ENCODE assay signal across 12 mouse cellular contexts in the genomic region with DNA sequence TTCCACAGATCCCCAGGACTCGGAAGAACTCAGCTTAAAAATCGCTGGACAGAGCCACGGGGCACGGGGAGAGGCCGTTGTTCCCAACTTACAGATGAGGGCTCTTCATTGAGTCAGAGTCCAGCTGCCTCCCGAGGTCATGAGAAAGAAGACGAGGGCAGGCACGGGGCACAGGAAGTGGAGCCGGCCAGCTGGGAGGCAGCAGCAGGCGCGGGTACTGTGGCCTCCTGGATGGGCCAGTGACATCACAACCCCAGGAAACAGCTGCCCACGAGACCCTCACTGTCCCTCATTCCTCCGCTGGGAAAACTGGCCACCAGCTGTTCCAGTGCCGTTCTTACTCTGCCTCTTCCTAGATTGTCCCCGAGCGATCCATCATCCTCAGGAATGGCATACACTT. TPM values are rescaled to one million over a fixed set of nuclear protein-coding genes. Genes with fewer than 3 reads are reported as not detected.
DNase-seq lines count a peak whose midpoint lies in the region; TF ChIP-seq lines count a peak whose summit lies in the region.
"Had no signal": no experiment of that assay in that cellular context is flagged by ENCODE, and none has a peak within 500 bp of the region (broad histone marks: within the 10 kb centered on the region; RNA-seq: fewer than 3 reads in every experiment).

No protein-coding gene starts in this region.

- no peaks in the 10 kb centered on the region for H3K9me3 ChIP-seq in CH12.LX (replicated peaks; ENCODE audit: low read length)
- no peaks in the 10 kb centered on the region for H3K9me3 ChIP-seq in embryonic facial prominence, embryonic 10.5 days
- H3K9me3 ChIP-seq: liver, embryonic 15.5 days had no signal

- peak; percentile 32 for DNase-seq in heart, postnatal 4 days
- no peak for DNase-seq in heart, postnatal 25 days (ENCODE audit: low spot score)
- no peak for DNase-seq in CH12.LX (ENCODE audit: extremely low read depth)
- DNase-seq in embryonic facial prominence, embryonic 10.5 days (ENCODE audit: low spot score): peak; percentile 63
- DNase-seq in kidney, postnatal 4 days: peak; percentile 36 to 58
- DNase-seq in cerebellum, postnatal 10 days: no peak
- no peak for DNase-seq in cerebellum, adult 9-11 months
- no peak for DNase-seq in cerebellum, postnatal 4 days (ENCODE audit: low spot score in 2 of 2)
- DNase-seq: cerebellum, adult 11-12 months; right cerebral cortex, postnatal 14 days had no signal

- H3K4me1 ChIP-seq in CH12.LX (ENCODE audit: control insufficient read depth in 1 of 2, insufficient read depth in 2 of 2): peaks cover 37 to 74% of the 10 kb centered on the region in 2 experiments
- H3K4me1 ChIP-seq in embryonic facial prominence, embryonic 10.5 days: peaks cover 39% of the 10 kb centered on the region

- TF ChIP-seq EP300 in CH12.LX (IDR thresholded peaks at IDR 0.05; ENCODE audit: low read length): no peak

- H3K4me2 ChIP-seq in CH12.LX (ENCODE audit: insufficient read depth, low read depth, poor library complexity, severe bottlenecking): no peak overlapping the region
- H3K4me2 ChIP-seq: liver, embryonic 15.5 days had no signal

- no peak overlapping the region for H3K9ac ChIP-seq in CH12.LX (ENCODE audit: insufficient read depth, low read depth)
- H3K9ac ChIP-seq: liver, embryonic 15.5 days had no signal

- no peak overlapping the region for H3K27ac ChIP-seq in CH12.LX (ENCODE audit: insufficient read depth, low read depth)
- peak overlapping the region; percentile 41; the same call in 1 of the 2 replicates for H3K27ac ChIP-seq in embryonic facial prominence, embryonic 10.5 days (replicated peaks)
- H3K27ac ChIP-seq: liver, embryonic 15.5 days had no signal

- peak overlapping the region in 1 of 3 experiments; percentile 19 for H3K4me3 ChIP-seq in CH12.LX (replicated peaks in 1 of 3; ENCODE audit: low read depth in 2 of 3, low read length in 2 of 3, poor library complexity in 1 of 3)
- H3K4me3 ChIP-seq in embryonic facial prominence, embryonic 10.5 days: peak overlapping the region; percentile 21; the same call in 1 of the 2 replicates
- H3K4me3 ChIP-seq: erythroblast, embryonic 14.5 days; liver, embryonic 15.5 days had no signal

- 30% methylated on average over 16 of the region's 16 CpGs for WGBS in embryonic facial prominence, embryonic 10.5 days

- no peaks in the 10 kb centered on the region for H3K27me3 ChIP-seq in CH12.LX (replicated peaks)
- H3K27me3 ChIP-seq in embryonic facial prominence, embryonic 10.5 days (replicated peaks; ENCODE audit: low read depth, poor library complexity, severe bottlenecking): no peaks in the 10 kb centered on the region

- no peak for TF ChIP-seq CTCF in CH12.LX (conservative IDR thresholded peaks at IDR 0.05 in 1 of 2, IDR thresholded peaks at IDR 0.05 in 1 of 2; ENCODE audit: low read depth in 2 of 2, low read length in 2 of 2)

- no peaks in the 10 kb centered on the region for H3K79me2 ChIP-seq in CH12.LX (replicated peaks; ENCODE audit: control insufficient read depth, extremely low read depth, insufficient read depth, poor library complexity, severe bottlenecking)

- no peak for TF ChIP-seq RAD21 in CH12.LX (IDR thresholded peaks at IDR 0.05; ENCODE audit: low read depth, low read length)

- in situ Hi-C loops in CH12.LX (cut with MboI; ENCODE audit: low pct_ligation_motif_present, low pct_unique_long_range_greater_than_20kb, low sequenced_read_pairs): no loop called here

- dilution Hi-C loops in CH12.LX (cut with MboI; ENCODE audit: extremely low pct_ligation_motif_present, extremely low pct_unique_long_range_greater_than_20kb, low sequenced_read_pairs): no loop called here

- H3K36me3 ChIP-seq in CH12.LX (replicated peaks in 1 of 2; ENCODE audit: control insufficient read depth in 1 of 2, insufficient read depth in 1 of 2, low read length in 1 of 2): no peaks in the 10 kb centered on the region
- no peaks in the 10 kb centered on the region for H3K36me3 ChIP-seq in embryonic facial prominence, embryonic 10.5 days (replicated peaks)
- H3K36me3 ChIP-seq: liver, embryonic 15.5 days had no signal

- intact Hi-C loops in heart, postnatal 25 days (cut with DNase I): no loop called here

- TF ChIP-seq POLR2A in CH12.LX (IDR thresholded peaks at IDR 0.05; ENCODE audit: low read depth, low read length): no peak

TF ChIP-seq in CH12.LX, 34 proteins besides CTCF, POLR2A, EP300 and RAD21:
- TF ChIP-seq GABPA (IDR thresholded peaks at IDR 0.05; ENCODE audit: insufficient replicate concordance, low read depth, low read length) (no peak), SIN3A (IDR thresholded peaks at IDR 0.05; ENCODE audit: low read length) (no peak), NELFE (IDR thresholded peaks at IDR 0.05; ENCODE audit: low read depth, low read length) (no peak), ZKSCAN1 (IDR thresholded peaks at IDR 0.05; ENCODE audit: borderline replicate concordance, low read depth, low read length) (peak; percentile 57), ETS1 (conservative IDR thresholded peaks at IDR 0.05; ENCODE audit: low read depth, low read length) (0 out of 2 replicates have a peak, but pooled peaks have one; percentile 20), KAT2A (IDR thresholded peaks at IDR 0.05; ENCODE audit: insufficient replicate concordance, low read length) (no peak), ZNF384 (IDR thresholded peaks at IDR 0.05; ENCODE audit: low read depth, low read length) (no peak), MXI1 (IDR thresholded peaks at IDR 0.05; ENCODE audit: low read depth, low read length) (no peak), JUN (IDR thresholded peaks at IDR 0.05; ENCODE audit: insufficient read depth, low read depth, low read length) (no peak), ELF1 (IDR thresholded peaks at IDR 0.05; ENCODE audit: low read depth, low read length) (no peak)

RNA-seq across cellular contexts. Expression of gene Id3, which starts 23.3 kb away (rescaled TPM):
- total RNA-seq in heart, postnatal 4 days (2021): 10 to 100 TPM; 96.2 to 97.8 TPM
- total RNA-seq in heart, postnatal 25 days (2021): 10 to 100 TPM; 46.9 to 70.1 TPM
- total RNA-seq in CH12.LX (2012; rRNA removed) (41.1 and 85.5 TPM in 2 replicates), CH12.LX (2014; rRNA removed) (96.0 and 116 TPM in 2 replicates)
- polyA plus RNA-seq in CH12.LX (2012; ENCODE audit: insufficient read length, low read depth): 17.6 and 18.3 TPM in 2 replicates
- 593 and 611 TPM in 2 replicates for polyA plus RNA-seq in embryonic facial prominence, embryonic 10.5 days (2016; fragmentation: Nextera tagmentation; extraction: Ambion mirVana)

RNA-seq across cellular contexts. Expression of gene E2f2, which starts 52.2 kb away (rescaled TPM):
- total RNA-seq in heart, postnatal 4 days (2021): 1 to 10 TPM; 5.8 to 9.7 TPM
- total RNA-seq in heart, postnatal 25 days (2021): 1 to 10 TPM; 1.9 to 4.3 TPM
- total RNA-seq in CH12.LX (2012; rRNA removed) (7.2 and 7.6 TPM in 2 replicates), CH12.LX (2014; rRNA removed) (4.4 and 4.9 TPM in 2 replicates)
- 3.9 and 6.1 TPM in 2 replicates for polyA plus RNA-seq in CH12.LX (2012; ENCODE audit: insufficient read length, low read depth)
- polyA plus RNA-seq in embryonic facial prominence, embryonic 10.5 days (2016; fragmentation: Nextera tagmentation; extraction: Ambion mirVana): 6.2 TPM in 2 replicates

Comparison
In these comparisons a context has a peak if more than half of its experiments do, and no peak if none do; other contexts are left out.
1. DNase-seq: peak in heart, postnatal 4 days (single experiment), embryonic facial prominence, embryonic 10.5 days (single experiment) and kidney, postnatal 4 days (2 of 2); none in heart, postnatal 25 days (single experiment), CH12.LX (single experiment), cerebellum, postnatal 10 days (0 of 2), cerebellum, adult 9-11 months (single experiment) and cerebellum, postnatal 4 days (0 of 2).